Mouse (Mus musculus) yolk sac, embryonic 10.5 days (tissue): ENCODE results near the gene Unk.

Experiments
- DNase-seq: peaks from one replicate; pipeline ENCODE4 v3.0.0-alpha.2; 2017; ENCODE audit warnings: low spot score

The Unk gene

DNA sequence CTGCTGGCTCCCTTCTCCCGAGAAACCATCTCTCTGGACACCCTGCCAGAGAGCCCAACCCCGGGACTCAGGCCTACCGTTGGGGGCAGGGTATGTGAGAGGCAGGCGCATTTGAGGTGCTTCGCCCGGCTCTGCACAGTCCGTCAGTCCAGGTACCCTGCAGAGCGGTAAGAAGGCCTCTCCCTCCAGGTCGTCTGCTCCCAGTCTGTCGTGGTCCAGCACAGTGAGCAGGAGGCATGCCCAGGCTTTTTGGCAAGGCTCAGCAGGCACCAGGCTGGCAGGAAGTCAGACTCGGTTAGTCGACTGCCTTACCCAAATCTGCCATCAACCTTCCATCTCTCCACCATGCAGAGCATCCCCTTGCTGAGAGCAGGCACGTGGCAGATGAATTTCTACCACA is 33.4 kb downstream of the Unk start:
- no peak for DNase-seq

DNA sequence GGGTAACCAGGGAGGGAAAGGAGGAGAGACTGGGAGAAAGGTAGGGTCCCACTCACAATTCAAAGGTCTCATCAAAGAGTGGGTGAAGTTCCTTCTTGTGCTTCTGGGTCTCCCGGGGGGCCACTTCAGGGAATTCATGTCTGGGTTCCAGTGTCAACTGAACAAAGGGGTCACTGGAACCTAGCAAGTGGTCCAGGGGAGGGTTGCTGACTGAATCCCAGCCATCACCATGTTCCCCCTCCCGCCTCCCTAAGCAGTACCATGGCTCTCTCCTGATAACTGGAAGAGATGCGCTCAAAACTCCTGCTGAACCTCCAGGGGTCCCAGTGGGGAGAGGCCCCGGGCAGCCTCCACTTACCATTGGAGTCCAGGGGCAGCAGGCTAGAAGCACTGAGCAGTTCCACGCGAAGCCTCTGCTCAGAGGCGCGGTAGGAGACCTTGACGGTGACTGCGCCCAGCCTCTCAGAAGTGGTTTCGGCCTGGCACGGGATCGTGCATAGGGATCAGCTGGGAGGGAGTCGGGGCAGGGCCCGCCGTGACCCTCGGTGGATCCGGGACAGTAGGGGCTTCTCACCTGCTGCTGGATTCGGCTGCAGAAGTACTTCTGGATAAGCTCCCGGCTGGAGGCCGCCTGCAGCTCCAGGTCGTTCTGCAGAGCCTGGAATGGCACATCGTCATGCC is 34.2 kb downstream of the Unk start:
- no peak for DNase-seq

DNA sequence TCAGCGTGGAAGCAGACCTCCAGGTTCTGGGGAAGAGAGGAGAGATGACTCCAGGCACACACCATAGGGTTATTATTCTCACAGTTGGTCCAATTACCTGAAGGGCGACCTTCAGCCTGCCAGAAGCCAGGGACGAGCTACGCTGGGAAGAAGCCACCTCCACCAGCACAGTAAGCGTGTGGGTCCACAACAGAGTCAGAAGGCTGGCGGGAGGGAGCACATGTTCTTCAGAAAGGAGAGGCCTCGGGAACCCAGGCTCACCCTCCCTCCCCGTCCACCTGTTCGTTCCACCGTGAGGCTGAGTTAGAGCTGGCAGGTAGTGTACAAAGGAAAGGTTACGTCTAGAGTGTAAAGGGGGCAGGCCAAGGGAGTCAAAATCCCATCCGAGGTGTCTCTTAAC is 35.2 kb downstream of the Unk start:
- DNase-seq = no peak

DNA sequence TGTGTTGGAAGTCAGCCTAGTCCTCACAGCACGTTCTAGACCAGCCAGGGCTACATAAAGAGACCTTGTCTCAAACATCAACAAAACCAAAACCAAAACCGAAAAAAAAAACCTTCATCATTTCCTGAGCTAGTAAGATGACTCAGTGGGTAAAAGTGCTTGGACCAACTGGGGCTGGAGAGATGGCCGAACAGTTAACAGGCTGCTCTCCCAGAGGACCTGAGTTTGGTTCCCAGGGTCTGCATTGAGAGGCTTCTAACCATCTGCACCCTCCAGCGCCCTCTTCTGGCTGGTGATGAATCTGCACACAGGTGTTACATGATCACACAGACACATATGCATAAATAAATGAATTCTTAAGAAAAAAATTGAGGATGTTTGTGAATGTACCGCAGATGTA is 41.4 kb downstream of the Unk start:
- DNase-seq = no peak

DNA sequence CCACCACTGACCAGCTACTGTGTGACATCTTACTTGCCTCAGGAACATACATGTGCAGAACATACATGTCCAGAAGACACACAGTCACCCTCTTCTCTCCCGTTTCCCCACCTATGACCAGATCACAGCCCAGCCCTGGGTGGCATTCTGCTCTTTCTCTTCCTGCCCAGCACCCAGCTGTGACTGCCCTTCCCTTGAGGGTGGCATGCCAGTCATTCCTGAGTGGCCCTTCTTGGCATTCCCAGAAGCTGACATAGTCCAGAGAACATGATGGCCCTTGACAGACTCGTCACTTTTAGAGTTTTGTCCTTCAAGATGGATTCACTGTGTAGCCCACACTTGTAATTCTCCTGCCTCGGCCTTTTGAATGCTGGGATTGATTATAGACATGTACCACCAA is 42.5 kb downstream of the Unk start:
- no peak for DNase-seq

DNA sequence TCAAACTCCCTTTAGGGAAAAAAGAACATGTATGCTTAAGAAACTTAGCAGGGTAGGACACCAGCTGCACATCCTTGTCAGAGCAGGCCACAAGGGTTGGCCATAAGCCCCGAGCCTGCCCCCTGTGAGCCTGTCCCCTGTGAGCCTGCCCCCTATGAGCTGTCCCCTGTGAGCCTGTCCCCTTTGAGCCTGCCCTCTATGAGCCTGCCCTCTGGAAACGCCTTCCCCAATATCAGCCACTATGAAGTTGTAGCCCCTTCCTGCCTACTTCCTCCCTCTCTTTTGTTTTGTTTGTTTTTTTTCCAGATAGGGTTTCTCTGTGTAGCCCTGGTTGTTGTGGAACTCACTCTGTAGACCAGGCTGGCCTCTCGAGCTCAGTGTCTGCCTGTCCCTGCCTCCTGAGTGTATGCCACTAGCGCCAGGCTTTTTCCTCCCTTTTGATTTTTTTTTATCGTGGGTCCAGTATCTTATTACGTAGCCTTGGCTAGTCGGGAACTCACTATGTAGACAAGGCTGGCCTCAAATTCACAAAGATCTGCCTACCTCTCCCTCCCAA is 44.4 kb downstream of the Unk start:
- no peak for DNase-seq

DNA sequence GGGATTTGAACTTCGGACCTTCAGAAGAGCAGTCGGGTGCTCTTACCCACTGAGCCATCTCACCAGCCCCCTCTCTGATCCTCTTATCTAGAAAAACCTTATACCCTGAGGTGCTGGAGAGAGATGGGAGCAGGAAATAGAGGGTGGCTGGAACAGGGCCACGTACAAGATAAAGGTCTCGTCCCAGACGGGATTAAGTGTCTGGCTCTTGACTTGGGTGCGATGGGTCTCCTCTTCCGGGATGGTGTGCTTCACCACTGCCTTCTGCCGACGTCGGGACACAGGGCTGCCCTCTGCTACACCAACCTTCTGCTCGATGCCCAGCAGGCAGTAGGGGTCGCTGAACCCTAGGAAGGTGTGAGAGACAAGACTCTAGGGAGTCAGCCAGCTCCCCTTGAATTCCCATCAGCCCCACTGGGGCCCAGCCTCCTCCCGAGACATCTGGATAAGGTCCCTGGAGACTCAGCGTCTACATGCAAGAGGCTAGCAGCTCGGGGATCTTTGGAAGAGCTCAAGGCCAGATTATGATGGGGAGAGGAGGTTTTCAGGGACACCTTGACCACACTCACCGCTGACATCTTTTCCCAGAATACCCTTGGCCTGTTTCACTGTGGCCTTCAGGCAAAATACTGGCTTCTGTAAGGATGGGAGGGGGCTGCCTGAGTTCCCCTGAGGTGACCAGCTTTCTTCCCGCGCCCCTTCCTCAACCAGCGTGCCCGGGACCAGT is 45.6 kb downstream of the Unk start:
- no peak for DNase-seq

DNA sequence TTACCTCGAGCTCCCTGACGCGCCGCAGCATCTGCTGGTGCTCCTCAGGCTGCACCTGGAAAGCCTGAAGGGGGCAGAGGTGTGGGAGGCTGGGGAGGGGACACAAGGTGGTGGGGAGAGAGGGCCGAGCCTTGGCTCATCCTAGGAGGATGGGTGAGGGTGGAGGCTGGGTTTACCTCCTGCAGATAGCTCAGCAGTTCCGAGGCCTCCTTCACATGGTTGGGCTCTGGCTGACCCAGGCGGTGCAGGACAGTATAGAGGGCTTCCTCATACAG is 46.1 kb downstream of the Unk start:
- no peak for DNase-seq

DNA sequence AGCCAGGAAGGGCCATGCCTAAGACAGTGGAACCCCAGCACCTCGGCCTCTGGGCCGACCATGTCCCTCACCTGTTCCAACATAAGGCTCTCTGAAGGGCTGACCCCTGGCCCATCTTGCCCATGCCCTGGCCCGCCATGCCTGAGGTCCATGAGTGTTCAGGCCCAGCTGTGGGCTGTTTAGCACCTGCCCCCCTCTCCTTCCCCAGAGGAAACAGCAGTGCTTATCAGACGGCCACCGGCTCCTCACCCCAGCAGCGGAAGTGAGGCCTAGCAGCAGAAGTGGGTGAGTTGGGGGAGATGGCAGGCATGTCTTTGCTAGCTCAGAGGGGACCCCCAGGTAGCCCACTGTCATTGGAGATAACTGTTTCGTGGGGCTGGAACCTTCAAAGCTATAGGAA is 46.7 kb downstream of the Unk start:
- DNase-seq = no peak

DNA sequence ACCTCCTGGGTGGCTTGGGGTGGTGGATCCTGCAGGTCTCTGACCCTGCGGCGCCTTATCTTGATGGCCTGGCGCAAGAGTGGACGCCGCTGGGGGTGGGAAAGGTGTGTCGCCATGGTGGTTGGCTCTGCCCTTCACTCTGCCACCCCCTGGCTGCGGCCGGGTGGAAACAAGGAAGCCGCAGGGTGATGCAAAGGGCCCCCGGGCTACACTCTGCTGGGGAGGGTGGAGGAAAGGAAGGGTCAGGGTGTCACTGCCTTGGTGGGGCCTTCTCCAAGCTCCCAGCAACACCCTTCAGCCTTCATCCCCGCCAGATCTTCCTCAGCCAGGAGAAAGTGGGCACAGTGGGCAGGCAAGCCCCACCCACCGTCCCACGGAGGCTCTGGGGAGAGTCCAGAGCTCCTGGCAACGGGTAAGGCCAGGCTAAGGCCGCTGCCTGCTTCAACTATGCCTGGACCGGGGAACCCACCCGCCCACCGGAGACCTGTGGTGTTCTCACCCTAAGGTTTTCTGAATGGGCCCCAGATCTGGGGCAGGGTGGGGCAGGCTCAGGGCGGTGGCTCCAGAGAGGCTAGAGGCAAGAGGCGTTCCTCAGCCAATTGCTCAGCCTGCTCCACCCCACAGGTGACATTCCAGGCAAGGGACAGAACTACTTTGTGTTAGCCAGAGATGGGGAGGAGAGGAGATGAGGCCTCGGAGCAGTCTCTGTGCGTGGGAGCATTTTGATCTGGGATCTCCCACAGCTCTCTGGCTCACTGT is 47.5 kb downstream of the Unk start, which contains the start of gene Unc13d:
Unc13d (minus strand) TSS at position 516 of the 759 bp plus-strand sequence.
- no peak for DNase-seq

DNA sequence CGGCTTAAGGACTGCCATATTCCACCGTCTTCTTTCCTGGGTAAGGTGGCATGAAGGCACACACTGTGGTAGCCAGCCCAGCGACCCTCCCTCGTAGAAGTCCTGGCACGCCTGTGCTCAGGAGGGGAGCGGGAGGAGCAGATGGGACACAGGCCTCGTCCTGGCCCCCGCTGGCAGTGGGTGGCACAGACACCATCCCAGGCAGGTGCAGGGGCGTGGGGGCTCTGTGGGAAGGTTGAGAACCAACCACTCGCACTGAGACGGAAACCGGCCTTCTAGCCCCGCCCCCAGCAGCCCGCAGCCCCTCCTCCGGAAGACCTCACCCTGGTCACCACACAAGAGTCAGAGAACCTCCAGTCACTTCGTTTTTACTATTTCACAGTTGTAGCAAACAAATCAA is 48.1 kb downstream of the Unk start:
- peak; percentile 79 for DNase-seq

DNA sequence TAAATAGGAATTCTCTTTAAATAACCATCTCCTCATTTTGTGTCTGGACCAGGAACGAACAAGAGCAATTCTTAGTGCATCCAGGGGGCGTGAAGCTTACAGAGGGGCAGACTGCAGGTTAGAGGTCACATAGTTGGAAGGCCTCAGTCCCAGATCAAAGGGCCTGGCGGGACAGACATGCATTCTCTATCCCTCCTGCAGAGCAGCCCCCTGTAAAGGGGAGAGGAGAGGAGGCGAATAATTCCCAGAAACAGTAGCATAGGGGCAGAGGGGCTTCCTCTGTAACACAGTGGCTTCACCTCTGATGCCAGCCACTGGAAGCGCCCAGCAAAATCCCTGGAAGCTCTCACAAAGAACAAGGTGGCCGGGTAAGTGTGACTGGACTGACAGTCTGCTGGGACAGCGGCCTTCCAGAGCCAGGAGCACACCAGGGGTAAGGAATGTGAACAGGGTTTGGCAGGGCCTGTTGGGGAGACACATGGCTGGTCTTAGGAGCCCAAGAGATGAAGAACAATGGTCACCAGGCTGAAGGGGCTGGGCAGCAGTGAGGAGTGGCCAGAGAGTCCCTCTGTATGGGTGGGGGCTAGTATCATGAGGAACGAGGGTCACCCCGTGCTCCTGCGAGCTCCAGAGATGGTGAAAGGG is 48.7 kb downstream of the Unk start:
- peak; percentile 79 for DNase-seq

DNA sequence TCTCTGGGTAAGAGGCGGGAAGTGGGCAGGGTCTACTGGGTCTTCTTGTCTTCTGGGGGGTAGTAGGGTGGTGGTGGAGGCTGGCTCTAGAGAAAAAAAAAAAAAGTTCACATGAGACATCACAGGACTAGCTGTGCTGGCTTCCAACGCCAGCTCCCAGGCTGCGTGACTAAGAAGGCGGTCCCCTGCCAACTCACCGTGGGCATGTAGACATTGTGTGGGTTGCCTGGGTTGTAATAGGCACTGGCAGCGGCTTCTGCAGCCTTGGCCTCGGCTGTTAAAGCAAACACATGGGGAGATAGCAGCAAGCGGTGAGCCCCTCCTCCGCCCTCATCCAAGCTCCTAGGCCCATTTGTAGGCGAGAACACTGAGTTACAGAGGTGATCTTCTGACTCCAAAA is 49.4 kb downstream of the Unk start:
- no peak for DNase-seq

DNA sequence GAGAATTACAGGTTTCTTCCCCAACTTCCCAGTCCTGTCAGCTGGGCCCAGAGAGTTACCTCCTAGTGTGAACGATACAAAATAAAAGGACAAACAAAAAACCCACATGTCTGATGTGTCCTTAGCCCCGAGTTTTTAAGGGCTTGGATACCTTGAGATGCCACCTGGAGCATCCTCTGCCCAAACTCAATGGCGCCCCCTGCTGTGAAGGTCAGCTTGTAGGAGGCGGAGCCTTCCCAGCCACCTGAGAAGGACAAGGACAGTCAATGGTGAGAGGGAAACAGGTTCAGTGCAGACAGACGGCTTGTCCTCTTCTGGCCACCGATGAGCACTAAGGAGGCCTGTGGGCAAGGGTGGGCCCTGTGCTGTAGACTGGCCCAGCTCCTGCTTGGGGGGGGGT is 51.0 kb downstream of the Unk start:
- no peak for DNase-seq

DNA sequence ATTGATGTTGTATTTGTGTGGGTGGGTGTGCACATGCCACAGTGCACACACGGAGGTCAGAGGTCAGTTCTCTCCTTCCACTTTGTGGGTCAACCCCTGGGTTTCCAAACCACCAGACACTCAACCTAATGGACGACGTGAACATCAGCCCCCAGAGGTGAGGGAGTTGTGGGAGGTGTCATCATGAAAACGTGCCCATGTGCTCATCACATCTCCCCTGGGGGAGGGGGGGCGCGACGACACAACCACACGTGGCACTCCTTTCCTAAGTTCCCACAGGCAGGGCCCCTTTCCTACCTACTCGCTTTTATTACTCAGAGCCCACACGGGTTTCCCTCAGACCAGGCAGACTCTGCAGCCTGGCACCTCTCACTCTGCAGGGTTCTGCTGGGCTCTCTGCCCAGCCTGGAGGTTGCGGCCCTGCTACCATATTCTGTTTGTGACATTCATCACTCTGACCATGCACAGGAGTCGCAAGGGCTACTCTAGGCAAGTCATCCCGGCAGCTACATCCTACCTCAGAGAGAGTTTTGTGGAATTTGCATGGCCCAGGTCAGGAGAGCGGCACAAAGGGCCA is 53.1 kb downstream of the Unk start:
- DNase-seq = no peak

DNA sequence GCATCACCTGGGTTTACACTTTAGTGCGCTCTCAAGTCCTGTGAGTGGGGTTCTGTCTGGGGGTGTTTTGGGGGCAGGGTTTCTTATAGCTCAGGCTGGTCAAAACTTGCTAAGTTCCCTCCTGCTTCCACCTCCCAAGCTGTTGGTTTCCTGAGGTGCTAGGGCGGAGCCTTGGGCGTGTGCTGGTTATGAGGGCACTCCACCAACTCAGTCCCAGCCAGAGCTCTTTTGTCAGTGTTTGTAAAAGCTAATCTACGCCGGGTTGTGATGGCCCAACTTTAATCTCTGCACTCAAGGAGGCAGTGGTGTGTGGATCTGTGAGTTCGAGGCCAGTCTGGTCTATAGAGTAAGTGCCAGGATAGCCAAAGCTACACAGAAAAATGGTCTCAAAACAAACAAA is 54.0 kb downstream of the Unk start:
- DNase-seq = no peak

DNA sequence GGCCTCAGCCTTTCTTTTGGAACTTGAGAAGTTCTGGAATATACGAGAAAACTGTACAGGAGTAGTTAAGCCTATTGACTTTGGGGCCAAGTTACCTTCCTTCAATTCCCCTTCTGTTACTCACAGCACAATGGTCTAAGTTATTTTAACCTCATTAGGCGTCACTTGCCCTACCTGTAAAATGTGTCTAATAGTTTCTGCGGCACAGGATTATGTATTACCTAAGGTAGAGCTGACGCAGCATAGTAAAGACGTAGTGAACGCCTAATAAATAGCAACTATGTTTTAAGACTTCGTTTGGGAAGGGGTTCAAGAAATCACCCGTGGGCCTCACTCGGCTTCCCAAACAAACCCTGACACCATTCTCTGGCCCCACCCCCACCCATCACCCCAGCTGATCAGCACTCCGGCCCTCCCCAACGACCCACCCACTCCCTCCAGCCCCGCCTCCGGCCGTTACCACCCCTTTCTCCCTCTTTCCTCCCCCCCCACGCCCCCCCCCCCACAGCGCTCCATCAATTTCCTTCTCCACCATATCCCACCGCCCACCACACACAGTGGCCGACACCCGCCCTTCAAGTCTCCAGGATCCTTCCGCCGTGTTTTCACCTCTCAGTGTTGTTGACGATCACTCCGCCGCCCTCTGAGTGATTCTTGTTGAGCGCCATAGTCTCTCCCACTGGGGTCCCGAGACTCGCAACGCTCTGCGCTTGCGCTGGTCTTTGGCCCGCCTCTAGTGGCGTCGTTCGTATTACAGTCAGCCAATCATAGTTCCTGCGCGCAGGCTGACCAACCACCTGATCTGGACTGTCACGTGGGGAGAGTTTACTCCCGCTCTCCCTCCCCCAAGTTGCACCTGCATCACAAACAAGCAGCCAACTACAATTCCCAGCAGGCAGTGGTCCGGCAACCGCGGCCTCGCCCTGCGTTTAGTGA is 56.4 kb downstream of the Unk start, which contains the start of gene Wbp2:
Wbp2 (minus strand) TSS at position 738 of the 936 bp plus-strand sequence.
- DNase-seq = peak; percentile 99

DNA sequence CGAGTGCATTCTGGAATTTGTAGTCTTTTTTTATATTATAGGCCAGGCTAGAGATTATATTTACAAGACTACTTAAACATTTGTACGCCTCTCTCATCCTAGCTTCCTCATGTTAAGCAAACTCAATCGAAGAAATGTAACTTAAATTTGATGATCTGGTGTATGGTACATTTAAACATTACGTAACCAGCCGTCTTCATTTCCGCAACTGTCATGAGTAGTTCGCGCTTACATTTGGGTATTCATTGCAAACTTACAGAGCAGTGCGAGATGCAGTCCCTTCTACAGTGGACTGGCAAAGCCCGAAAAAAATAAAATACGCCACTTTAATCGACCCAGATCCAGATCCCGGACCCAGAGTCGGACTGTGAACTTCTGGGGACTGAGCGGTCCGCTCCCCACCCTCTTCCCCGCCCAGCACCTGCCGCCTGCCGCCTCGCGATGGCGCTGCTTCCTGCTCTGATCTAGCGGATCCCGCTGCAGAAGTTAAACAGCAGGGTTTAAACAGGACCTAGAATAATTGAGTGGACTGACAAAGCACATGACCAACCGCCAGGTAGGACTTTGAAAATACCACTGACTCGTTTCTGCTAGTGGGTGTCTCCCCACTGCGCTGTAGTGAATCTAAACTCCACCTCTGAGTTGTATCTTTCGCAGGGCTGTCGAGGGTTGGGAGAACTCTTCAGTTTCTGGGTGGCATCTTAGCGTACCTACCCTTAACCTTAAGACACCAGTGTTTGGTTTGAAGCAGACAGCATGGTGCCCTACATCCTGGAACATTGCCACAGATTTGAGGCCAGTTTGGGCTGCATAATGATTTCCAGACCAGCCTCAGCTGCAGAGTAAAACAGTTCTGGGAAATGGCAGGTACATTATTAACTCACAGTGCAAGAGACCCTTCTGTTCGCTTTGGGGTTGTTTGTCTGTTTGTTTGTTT is 57.3 kb downstream of the Unk start:
- peak; percentile 92 for DNase-seq

DNA sequence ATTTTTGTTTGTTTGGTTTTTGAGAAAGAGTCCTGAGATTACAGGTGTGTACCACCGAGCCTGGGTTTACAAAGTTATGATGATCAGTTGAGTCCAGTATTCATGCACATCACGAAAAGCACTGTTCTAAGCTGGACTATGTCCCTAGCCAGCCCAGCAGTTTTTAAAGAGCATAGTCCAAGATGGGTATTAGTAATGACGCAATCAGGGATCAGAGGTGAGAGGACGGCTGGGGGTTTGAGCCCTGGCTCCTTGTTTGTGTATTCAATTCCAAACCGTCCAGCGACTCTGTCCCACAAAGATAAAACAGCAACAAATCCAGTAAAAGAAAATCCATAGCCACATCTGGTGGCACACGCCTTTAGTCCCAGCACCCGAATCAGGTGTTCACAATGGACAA is 58.1 kb downstream of the Unk start:
- DNase-seq = peak; percentile 81
